Mouse (Mus musculus) embryonic facial prominence, embryonic 13.5 days (tissue): ENCODE data around the gene Becn1. TPM values are rescaled to one million over a fixed set of nuclear protein-coding genes. Genes with fewer than 3 reads are reported as not detected.

Experiments used
- ATAC-seq: fragments of 200-750 bp; cut with Nextera tagmentation; 2 replicates; pipeline ENCODE4 v1.8.0; 2017; ENCODE audit warnings: low read depth; ENCODE audit not compliant: insufficient number of reproducible peaks, insufficient read depth, low FRiP score, low TSS enrichment
- H3K27ac ChIP-seq: fragments of 300-500 bp; sonication (generic); 2 replicates; pipeline ENCODE4 v1.5.1; 2015; ENCODE audit warnings: moderate library complexity, mild to moderate bottlenecking, inconsistent platforms
- H3K27me3 ChIP-seq: fragments of 300-500 bp; sonication (generic); 2 replicates; pipeline ENCODE4 v1.6.1; 2015; ENCODE audit warnings: mild to moderate bottlenecking, inconsistent platforms
- H3K36me3 ChIP-seq: fragments of 300-500 bp; sonication (generic); 2 replicates; pipeline ENCODE4 v1.6.1; 2015; ENCODE audit warnings: mild to moderate bottlenecking, inconsistent platforms
- H3K4me1 ChIP-seq: fragments of 300-500 bp; sonication (generic); 2 replicates; pipeline ENCODE4 v1.6.1; 2015; ENCODE audit warnings: inconsistent platforms
- H3K4me2 ChIP-seq: fragments of 300-500 bp; sonication (generic); 2 replicates; pipeline ENCODE4 v1.6.1; 2015; ENCODE audit warnings: moderate library complexity, mild to moderate bottlenecking, inconsistent platforms
- H3K4me3 ChIP-seq: fragments of 300-500 bp; sonication (generic); 2 replicates; pipeline ENCODE4 v1.5.1; 2015; ENCODE audit warnings: mild to moderate bottlenecking, inconsistent platforms
- H3K9ac ChIP-seq: fragments of 300-500 bp; sonication (generic); 2 replicates; pipeline ENCODE4 v1.6.1; 2015; ENCODE audit warnings: mild to moderate bottlenecking, inconsistent platforms
- H3K9me3 ChIP-seq: fragments of 300-500 bp; sonication (generic); 2 replicates; pipeline ENCODE4 v1.6.1; 2016; ENCODE audit warnings: inconsistent platforms
- WGBS: fragments of 180-500 bp; shearing (Covaris S2); methylation state at CpG from one replicate; pipeline ENCODE4 v1.1.7; 2015; ENCODE audit warnings: mixed read lengths; 5-methylcytosine and 5-hydroxymethylcytosine counted together
- polyA plus RNA-seq: library from polyadenylated mRNA; unstranded; fragments of >200 nt; fragmentation: Nextera tagmentation; extraction: Ambion mirVana; gene quantifications from 2 replicates; pipeline ENCODE4 v1.2.1, GENCODE M21; 2015

Gene Becn1
- polyA plus RNA-seq, 1 experiment from 2014 or later: 129 TPM

GRCm38 (mm10) chr11:101248258-101248994, 53.7 kb downstream of the Becn1 start:
- Histone ChIP-seq H3K4me1 (peaks cover 39% of the 10 kb centered on the region), H3K27ac (no peak overlapping the region), H3K36me3 (no peaks in the 10 kb centered on the region), H3K9me3 (no peaks in the 10 kb centered on the region), H3K4me2 (peak overlapping the region; percentile 97), H3K4me3 (no peak overlapping the region), H3K27me3 (peaks cover 23% of the 10 kb centered on the region), H3K9ac (no peak overlapping the region)
- ATAC-seq: no peak
- whole genome bisulfite sequencing: 31% methylated on average over 14 of the region's 14 CpGs

- H3K27me3 ChIP-seq: peaks cover 23% of the 10 kb centered on the region
- peak overlapping the region; percentile 66 for H3K4me3 ChIP-seq
- 76% methylated on average over 6 of the region's 6 CpGs for WGBS
- no peaks in the 10 kb centered on the region for H3K36me3 ChIP-seq
- no peaks in the 10 kb centered on the region for H3K9me3 ChIP-seq
- H3K4me1 ChIP-seq: peaks cover 34% of the 10 kb centered on the region
- no peak overlapping the region for H3K27ac ChIP-seq
- peak overlapping the region; percentile 97 for H3K4me2 ChIP-seq
- no peak for ATAC-seq
- H3K9ac ChIP-seq: 0 out of 2 replicates have a peak overlapping the region, but pooled peaks have one; percentile 85
Measured at GRCm38 (mm10) chr11:101247521-101248030, 54.5 kb downstream of the Becn1 start.

GRCm38 (mm10) chr11:101246702-101247012, 55.4 kb downstream of the Becn1 start:
- 8% methylated on average over 7 of the region's 7 CpGs for WGBS

GRCm38 (mm10) chr11:101245855-101246701, 56.0 kb downstream of the Becn1 start, which contains the start of gene Ramp2:
Gene Ramp2, plus strand, starts transcription at chr11:101246028.
- H3K27me3 ChIP-seq: peaks cover 23% of the 10 kb centered on the region
- peak within 1 kb of the TSS; percentile 66 for H3K27ac ChIP-seq
- peak within 1 kb of the TSS; percentile 66 for H3K4me3 ChIP-seq
- H3K4me1 ChIP-seq: peaks cover 31% of the 10 kb centered on the region
- ATAC-seq: peak; percentile 69; the same call in 1 of the 2 replicates
- WGBS: under 1% methylated on average over 62 of the region's 63 CpGs
- H3K4me2 ChIP-seq: peak within 1 kb of the TSS; percentile 97
- peak within 1 kb of the TSS; percentile 85 for H3K9ac ChIP-seq
- H3K9me3 ChIP-seq: no peaks in the 10 kb centered on the region
- H3K36me3 ChIP-seq: no peaks in the 10 kb centered on the region

More at GRCm38 (mm10) chr11:101246702-101247012, 55.4 kb downstream of the Becn1 start:
- Histone ChIP-seq H3K27ac (peak overlapping the region; percentile 66; the same call in 1 of the 2 replicates), H3K4me3 (peak overlapping the region; percentile 66), H3K4me1 (peaks cover 31% of the 10 kb centered on the region), H3K4me2 (peak overlapping the region; percentile 97), H3K27me3 (peaks cover 23% of the 10 kb centered on the region), H3K36me3 (no peaks in the 10 kb centered on the region), H3K9me3 (no peaks in the 10 kb centered on the region), H3K9ac (peak overlapping the region; percentile 85)
- no peak for ATAC-seq

- no peak overlapping the region for H3K9ac ChIP-seq
- no peak overlapping the region for H3K27ac ChIP-seq
- no peaks in the 10 kb centered on the region for H3K9me3 ChIP-seq
- H3K4me2 ChIP-seq: peak overlapping the region; percentile 97
- no peaks in the 10 kb centered on the region for H3K36me3 ChIP-seq
- H3K27me3 ChIP-seq: peaks cover 23% of the 10 kb centered on the region
- no peak overlapping the region; the same call in 1 of the 2 replicates for H3K4me3 ChIP-seq
- WGBS: 13% methylated on average over 4 of the region's 4 CpGs
- peaks cover 31% of the 10 kb centered on the region for H3K4me1 ChIP-seq
- no peak for ATAC-seq
Measured at GRCm38 (mm10) chr11:101245071-101245470, 57.0 kb downstream of the Becn1 start.

- H3K36me3 ChIP-seq: no peaks in the 10 kb centered on the region
- H3K4me2 ChIP-seq: peak overlapping the region; percentile 30; the same call in 1 of the 2 replicates
- no peak for ATAC-seq
- no peaks in the 10 kb centered on the region for H3K27me3 ChIP-seq
- H3K27ac ChIP-seq: peak overlapping the region; percentile 87
- no peaks in the 10 kb centered on the region for H3K9me3 ChIP-seq
- no peak overlapping the region for H3K4me3 ChIP-seq
- H3K9ac ChIP-seq: 0 out of 2 replicates have a peak overlapping the region, but pooled peaks have one; percentile 36
- peaks cover 14% of the 10 kb centered on the region for H3K4me1 ChIP-seq
- 17% methylated on average over 5 of the region's 5 CpGs for WGBS
Measured at GRCm38 (mm10) chr11:101238071-101238647, 63.9 kb downstream of the Becn1 start.

- 90% methylated on average over 5 of the region's 5 CpGs for WGBS
- no peaks in the 10 kb centered on the region for H3K9me3 ChIP-seq
- no peak overlapping the region for H3K9ac ChIP-seq
- no peak overlapping the region for H3K4me3 ChIP-seq
- no peaks in the 10 kb centered on the region for H3K27me3 ChIP-seq
- H3K27ac ChIP-seq: no peak overlapping the region
- ATAC-seq: no peak
- H3K36me3 ChIP-seq: no peaks in the 10 kb centered on the region
- no peak overlapping the region for H3K4me2 ChIP-seq
- H3K4me1 ChIP-seq: peaks cover 20% of the 10 kb centered on the region
Measured at GRCm38 (mm10) chr11:101236782-101237181, 65.3 kb downstream of the Becn1 start.

Other genes with a start within 250 kb of the Becn1 start
- 8.7 and 9.0 TPM in 2 replicates for gene Naglu, start 232.3 kb downstream of the Becn1 start, polyA plus RNA-seq
- 0.15 TPM in 1 of 2 replicates, not detected in the other for gene Hsd17b1, start 223.9 kb downstream of the Becn1 start, polyA plus RNA-seq
- 40.8 and 43.8 TPM in 2 replicates for gene Coasy, start 219.7 kb downstream of the Becn1 start, polyA plus RNA-seq
- 46.8 and 50.9 TPM in 2 replicates for gene Mlx, start 215.0 kb downstream of the Becn1 start, polyA plus RNA-seq
- 43.5 and 46.1 TPM in 2 replicates for gene Psmc3ip, start 206.8 kb downstream of the Becn1 start, polyA plus RNA-seq
- gene Retreg3, start 182.4 kb downstream of the Becn1 start, polyA plus RNA-seq: 19.2 and 21.4 TPM in 2 replicates
- 69.7 and 77.2 TPM in 2 replicates for gene Tubg1, start 182.3 kb downstream of the Becn1 start, polyA plus RNA-seq
- gene Tubg2, start 146.4 kb downstream of the Becn1 start, polyA plus RNA-seq: 12.6 and 12.9 TPM in 2 replicates
- gene Cntnap1, start 131.8 kb downstream of the Becn1 start, polyA plus RNA-seq: 0.50 and 1.2 TPM in 2 replicates
- 9.7 and 10.2 TPM in 2 replicates for gene Plekhh3, start 130.9 kb downstream of the Becn1 start, polyA plus RNA-seq
- gene Ccr10, start 126.8 kb downstream of the Becn1 start, polyA plus RNA-seq: 0.15 and 0.27 TPM in 2 replicates
- gene Ezh1, start 75.8 kb downstream of the Becn1 start, polyA plus RNA-seq: 16.9 and 19.8 TPM in 2 replicates
- 84.9 and 92.3 TPM in 2 replicates for gene Ramp2, start 56.3 kb downstream of the Becn1 start, polyA plus RNA-seq
- 106 and 118 TPM in 2 replicates for gene Vps25, start 48.6 kb downstream of the Becn1 start, polyA plus RNA-seq
- gene Wnk4, start 41.7 kb downstream of the Becn1 start, polyA plus RNA-seq: 9.8 and 10.9 TPM in 2 replicates
- gene Cntd1, start 23.3 kb downstream of the Becn1 start, polyA plus RNA-seq: 1.7 and 2.3 TPM in 2 replicates
- gene Coa3, start 23.2 kb downstream of the Becn1 start, polyA plus RNA-seq: 193 and 196 TPM in 2 replicates
- 138 and 148 TPM in 2 replicates for gene Psme3, start 13.9 kb upstream of the Becn1 start, polyA plus RNA-seq
- 1.3 and 1.7 TPM in 2 replicates for gene Aoc2, start 22.8 kb upstream of the Becn1 start, polyA plus RNA-seq
- gene Aoc3, start 28.3 kb upstream of the Becn1 start, polyA plus RNA-seq: 0.10 and 0.15 TPM in 2 replicates
- not detected in 2 replicates for gene G6pc, start 65.3 kb upstream of the Becn1 start, polyA plus RNA-seq
- gene Aarsd1, start 115.3 kb upstream of the Becn1 start, polyA plus RNA-seq: 73.9 and 88.6 TPM in 2 replicates
- 9.7 and 10.4 TPM in 2 replicates for gene Gm27029, start 122.5 kb upstream of the Becn1 start, polyA plus RNA-seq
- gene Rundc1, start 122.8 kb upstream of the Becn1 start, polyA plus RNA-seq: 19.5 and 21.8 TPM in 2 replicates
- 5.5 and 8.1 TPM in 2 replicates for gene Ptges3l, start 123.0 kb upstream of the Becn1 start, polyA plus RNA-seq
- 342 and 404 TPM in 2 replicates for gene Rpl27, start 140.0 kb upstream of the Becn1 start, polyA plus RNA-seq
- 9.1 and 10.9 TPM in 2 replicates for gene Ifi35, start 146.1 kb upstream of the Becn1 start, polyA plus RNA-seq
- gene Rnd2, start 162.7 kb upstream of the Becn1 start, polyA plus RNA-seq: 14.0 and 16.8 TPM in 2 replicates
- 34.2 and 37.5 TPM in 2 replicates for gene Vat1, start 163.9 kb upstream of the Becn1 start, polyA plus RNA-seq
- gene Brca1, start 249.7 kb upstream of the Becn1 start, polyA plus RNA-seq: 10.6 and 14.8 TPM in 2 replicates
- 77.1 and 80.7 TPM in 2 replicates for gene Nbr1, start 249.9 kb upstream of the Becn1 start, polyA plus RNA-seq